Mouse (Mus musculus) CD4-positive helper T cell, adult 2 months (primary cell): ENCODE data around the gene Crybg2.

Experiments
- DNase-seq: peaks from one replicate; pipeline ENCODE4 v3.0.0-alpha.2; 2012; ENCODE audit warnings: low read depth, missing footprints, low spot score

The Crybg2 gene

GRCm38 (mm10) chr4:134094004-134094564 lies 33.5 kb downstream of the Crybg2 start:
- DNase-seq = no peak

- peak; percentile 89 for DNase-seq
Measured at GRCm38 (mm10) chr4:134094923-134095547, 34.4 kb downstream of the Crybg2 start, which contains the start of gene Cd52. TSS of gene Cd52 (minus strand) at chr4:134095082.

GRCm38 (mm10) chr4:134096120-134096519 lies 35.5 kb downstream of the Crybg2 start:
- DNase-seq = peak; percentile 38

- DNase-seq = peak; percentile 91
Measured at GRCm38 (mm10) chr4:134097015-134097608, 36.5 kb downstream of the Crybg2 start.

GRCm38 (mm10) chr4:134098628-134099027 lies 38.0 kb downstream of the Crybg2 start:
- peak; percentile 93 for DNase-seq

- DNase-seq = peak; percentile 17
Measured at GRCm38 (mm10) chr4:134100245-134100644, 39.6 kb downstream of the Crybg2 start.

GRCm38 (mm10) chr4:134101979-134102741 lies 41.5 kb downstream of the Crybg2 start, which contains the start of gene Ubxn11:
TSS of gene Ubxn11 (plus strand) at chr4:134102570.
- peak; percentile 91 for DNase-seq

GRCm38 (mm10) chr4:134102742-134103119 lies 42.1 kb downstream of the Crybg2 start:
- DNase-seq = no peak

GRCm38 (mm10) chr4:134106105-134106504 lies 45.5 kb downstream of the Crybg2 start:
- DNase-seq = peak; percentile 82

- DNase-seq = no peak
Measured at GRCm38 (mm10) chr4:134107730-134108129, 47.1 kb downstream of the Crybg2 start.

GRCm38 (mm10) chr4:134108196-134108595 lies 47.6 kb downstream of the Crybg2 start:
- DNase-seq = no peak

GRCm38 (mm10) chr4:134110653-134111052 lies 50.0 kb downstream of the Crybg2 start:
- DNase-seq = no peak

GRCm38 (mm10) chr4:134112403-134112802 lies 51.8 kb downstream of the Crybg2 start:
- DNase-seq = no peak

- DNase-seq = no peak
Measured at GRCm38 (mm10) chr4:134113356-134113994, 52.9 kb downstream of the Crybg2 start.

- DNase-seq = no peak
Measured at GRCm38 (mm10) chr4:134114038-134114437, 53.4 kb downstream of the Crybg2 start.

GRCm38 (mm10) chr4:134115215-134116144 lies 54.9 kb downstream of the Crybg2 start:
- DNase-seq = no peak

- no peak for DNase-seq
Measured at GRCm38 (mm10) chr4:134116501-134116900, 55.9 kb downstream of the Crybg2 start.

GRCm38 (mm10) chr4:134117012-134117411 lies 56.4 kb downstream of the Crybg2 start:
- DNase-seq = peak; percentile 94

- peak; percentile 81 for DNase-seq
Measured at GRCm38 (mm10) chr4:134118126-134118800, 57.6 kb downstream of the Crybg2 start.

GRCm38 (mm10) chr4:134119042-134119441 lies 58.4 kb downstream of the Crybg2 start:
- DNase-seq = no peak
